Mouse (Mus musculus) ES-E14 (cell line): ENCODE results near the gene Ccdc28b. TPM values are rescaled to one million over a fixed set of nuclear protein-coding genes. Genes with fewer than 3 reads are reported as not detected.

Source experiments
- DNase-seq: peaks from one replicate; pipeline ENCODE4 v3.0.0-alpha.2; 2013; ENCODE audit warnings: low read depth, low spot score
- H3K27ac ChIP-seq: 2 replicates; pipeline ENCODE4 v1.5.1; 2012; ENCODE audit warnings: low read depth, mild to moderate bottlenecking, low read length, moderate library complexity, mixed read lengths; ENCODE audit not compliant: poor library complexity, insufficient read depth, severe bottlenecking
- H3K36me3 ChIP-seq: 2 replicates; pipeline ENCODE4 v1.6.1; 2012; ENCODE audit warnings: mild to moderate bottlenecking, low read length, moderate library complexity, mixed read lengths; ENCODE audit not compliant: control insufficient read depth, poor library complexity, insufficient read depth, severe bottlenecking
- H3K4me1 ChIP-seq, 2 experiments: fragments of 150-350 bp in 1 of 2; sonication (generic) in 1 of 2; 2 replicates each; pipeline ENCODE4 v1.6.1; 2012; ENCODE audit warnings: low read length in 2 of 2, mild to moderate bottlenecking in 1 of 2, mixed read lengths in 1 of 2; ENCODE audit not compliant: control insufficient read depth in 2 of 2, insufficient read depth in 2 of 2, poor library complexity in 1 of 2
- H3K4me3 ChIP-seq, 2 experiments: fragments of 150-350 bp in 1 of 2; sonication (generic) in 1 of 2; 2 replicates each; pipeline ENCODE4 v1.5.1; 2012; ENCODE audit warnings: low read length in 2 of 2, low read depth in 1 of 2, mild to moderate bottlenecking in 1 of 2, mixed read lengths in 1 of 2; ENCODE audit not compliant: insufficient read depth in 1 of 2, poor library complexity in 1 of 2, severe bottlenecking in 1 of 2
- H3K9ac ChIP-seq: 2 replicates; pipeline ENCODE4 v1.6.1; 2012; ENCODE audit warnings: low read depth, mild to moderate bottlenecking, low read length, mixed read lengths; ENCODE audit not compliant: poor library complexity, insufficient read depth, severe bottlenecking
- H3K9me3 ChIP-seq: fragments of 150-350 bp; sonication (generic); 2 replicates; pipeline ENCODE4 v1.6.1; 2012; ENCODE audit warnings: low read depth, mild to moderate bottlenecking, low read length; ENCODE audit not compliant: control insufficient read depth, insufficient read depth
- CHD2 ChIP-seq: IDR thresholded peaks from 2 replicates; pipeline ENCODE4 v1.6.1; 2014; ENCODE audit warnings: mild to moderate bottlenecking, low read depth, low read length, inconsistent platforms
- HCFC1 ChIP-seq: IDR thresholded peaks from 2 replicates; pipeline ENCODE4 v1.6.1; 2012; ENCODE audit warnings: low read length, inconsistent platforms, borderline replicate concordance; ENCODE audit not compliant: insufficient read depth
- MAFK ChIP-seq: IDR thresholded peaks from 2 replicates; pipeline ENCODE4 v1.6.1; 2014; ENCODE audit warnings: mild to moderate bottlenecking, low read depth, low read length, inconsistent platforms; ENCODE audit not compliant: insufficient read depth
- ZC3H11A ChIP-seq: IDR thresholded peaks from 2 replicates; pipeline ENCODE4 v1.6.1; 2012; ENCODE audit warnings: low read depth, mild to moderate bottlenecking, inconsistent platforms, low read length, borderline replicate concordance
- ZNF384 ChIP-seq: IDR thresholded peaks from 2 replicates; pipeline ENCODE4 v1.6.1; 2012; ENCODE audit warnings: low read depth, low read length, inconsistent platforms
- in situ Hi-C, 2 experiments: fragments of 600-800 bp; cut with MboI; formaldehyde crosslinking; loops; one replicate each; pipeline ENCODE4 v1.15.1; 2025; ENCODE audit warnings: low sequenced_read_pairs in 2 of 2, inconsistent platforms in 1 of 2; ENCODE audit not compliant: unreplicated experiment in 2 of 2
- total RNA-seq: library from RNA; depleted of rRNA; stranded (reverse); fragments of 300-350 nt; gene quantifications from 2 replicates; pipeline ENCODE4 v1.2.3, GENCODE M21; 2012

Gene Ccdc28b
- total RNA-seq, 1 experiment: 11.1 TPM

- Histone ChIP-seq H3K36me3 (peaks cover 9% of the 10 kb centered on the region; the same call in 1 of the 2 replicates), H3K9ac (no peak within 1 kb of the TSS), H3K4me1 (peaks cover 2 to 20% of the 10 kb centered on the region in 2 experiments; a peak in 2 of 4 replicates), H3K4me3 (no peak within 1 kb of the TSS), H3K9me3 (no peaks in the 10 kb centered on the region), H3K27ac (peak within 1 kb of the TSS; percentile 16; the same call in 1 of the 2 replicates)
- no peak for TF ChIP-seq MAFK
- TF ChIP-seq ZNF384: no peak
- no peak for TF ChIP-seq HCFC1
- no peak for TF ChIP-seq ZC3H11A
- TF ChIP-seq CHD2: no peak
- in situ Hi-C loops: no loop called here
- DNase-seq: no peak
These were observed 9.7 kb downstream of the Ccdc28b start, which contains the start of gene Dcdc2b for GRCm38 (mm10) chr4:129614093-129614492. Gene Dcdc2b, minus strand, starts transcription at chr4:129614257.

DNA sequence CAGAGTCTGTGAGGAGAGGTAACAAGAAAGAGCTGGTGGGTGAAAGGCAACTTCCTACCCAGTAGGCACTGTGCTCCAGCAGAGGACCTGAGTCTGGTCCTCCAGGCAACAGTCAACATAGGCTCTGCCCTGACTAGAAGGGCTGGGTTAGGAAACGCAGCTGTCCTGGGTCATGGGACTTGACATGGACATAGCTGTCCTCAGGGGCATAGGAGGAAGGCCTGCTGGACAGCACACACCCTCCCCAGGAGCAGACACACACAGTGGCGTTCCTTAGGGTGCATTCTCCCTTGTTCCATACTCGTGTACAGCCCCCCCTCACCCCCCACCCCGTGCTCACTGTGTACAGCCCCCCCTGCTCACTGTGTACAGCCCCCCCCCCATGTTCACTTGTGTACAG is 13.3 kb downstream of the Ccdc28b start:
- H3K4me3 ChIP-seq: no peak overlapping the region
- no peak overlapping the region for H3K27ac ChIP-seq
- in situ Hi-C loops: no loop called here
- no peaks in the 10 kb centered on the region for H3K9me3 ChIP-seq
- no peak for DNase-seq
- no peak for TF ChIP-seq MAFK
- TF ChIP-seq ZNF384: no peak
- no peak for TF ChIP-seq ZC3H11A
- no peak for TF ChIP-seq HCFC1
- TF ChIP-seq CHD2: no peak
- no peak overlapping the region for H3K9ac ChIP-seq
- peaks cover 2 to 25% of the 10 kb centered on the region in 2 experiments; a peak in 2 of 4 replicates for H3K4me1 ChIP-seq
- peaks cover 10% of the 10 kb centered on the region; the same call in 1 of the 2 replicates for H3K36me3 ChIP-seq

DNA sequence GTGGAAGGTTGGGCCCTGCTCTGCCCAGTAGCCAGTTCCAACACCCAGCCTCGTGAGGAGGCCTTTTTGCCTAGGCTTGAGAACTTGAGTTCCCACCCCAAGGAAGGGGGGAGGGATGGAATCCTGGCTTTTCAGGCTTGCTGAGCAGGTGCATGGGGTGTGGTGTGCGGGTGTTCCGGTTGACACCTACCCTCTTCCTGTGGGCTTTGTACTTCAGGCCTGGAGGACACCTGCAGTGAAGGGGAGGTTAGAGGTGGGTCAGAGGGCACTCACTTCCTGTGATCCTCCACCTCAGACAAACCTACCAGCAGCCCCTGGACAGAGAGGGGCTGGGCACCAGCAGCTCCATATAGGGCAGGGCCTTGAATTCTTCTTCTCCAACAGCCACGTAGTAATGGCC is 13.7 kb downstream of the Ccdc28b start:
- peak; percentile 41 for DNase-seq
- in situ Hi-C loops: no loop called here
- H3K4me3 ChIP-seq: no peak overlapping the region
- peak overlapping the region; percentile 17; the same call in 1 of the 2 replicates for H3K27ac ChIP-seq
- no peaks in the 10 kb centered on the region for H3K9me3 ChIP-seq
- H3K9ac ChIP-seq: peak overlapping the region; percentile 29
- H3K4me1 ChIP-seq: peaks cover 2 to 25% of the 10 kb centered on the region in 2 experiments; a peak in 2 of 4 replicates
- H3K36me3 ChIP-seq: peaks cover 10% of the 10 kb centered on the region; the same call in 1 of the 2 replicates
- TF ChIP-seq ZNF384: no peak
- no peak for TF ChIP-seq HCFC1
- TF ChIP-seq CHD2: no peak
- TF ChIP-seq MAFK: no peak
- TF ChIP-seq ZC3H11A: no peak

DNA sequence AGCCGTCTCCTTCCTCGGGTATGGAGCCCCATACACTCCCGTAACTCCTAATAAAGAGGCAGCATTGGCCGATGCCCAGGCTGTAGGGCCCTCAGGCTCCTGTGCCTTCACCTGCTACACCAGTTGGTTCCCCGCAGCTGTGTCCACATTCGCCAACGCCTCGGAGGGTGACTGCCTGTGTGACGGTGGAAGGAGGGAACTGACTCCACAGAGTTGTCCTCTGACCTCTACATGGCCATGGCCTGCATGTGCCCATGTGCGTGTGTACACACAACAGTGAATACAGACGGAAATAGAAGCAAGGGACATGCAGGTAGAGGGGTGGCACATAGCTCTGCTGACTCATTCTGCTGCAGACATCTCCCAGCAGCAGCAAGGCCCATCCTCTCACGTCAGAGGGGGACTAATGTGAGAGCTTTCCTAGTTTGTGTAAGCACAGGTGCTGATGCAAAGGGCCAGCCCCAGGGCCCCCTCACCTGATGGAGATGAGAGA is 14.6 kb downstream of the Ccdc28b start:
- in situ Hi-C loops: no loop called here
- DNase-seq: no peak
- Histone ChIP-seq H3K4me3 (no peak overlapping the region), H3K36me3 (peaks cover 10% of the 10 kb centered on the region; the same call in 1 of the 2 replicates), H3K9me3 (no peaks in the 10 kb centered on the region), H3K9ac (peak overlapping the region; percentile 29; the same call in 1 of the 2 replicates), H3K27ac (peak overlapping the region; percentile 55), H3K4me1 (peaks cover 4 to 25% of the 10 kb centered on the region in 2 experiments; a peak in 2 of 4 replicates)
- TF ChIP-seq MAFK: no peak
- TF ChIP-seq HCFC1: no peak
- no peak for TF ChIP-seq ZNF384
- TF ChIP-seq CHD2: no peak
- no peak for TF ChIP-seq ZC3H11A
